Mouse (Mus musculus): ENCODE results near the gene Tnfrsf11a. TPM values are rescaled to one million over a fixed set of nuclear protein-coding genes. Genes with fewer than 3 reads are reported as not detected.

The Tnfrsf11a gene
- 2.4 and 2.8 TPM in 2 replicates for polyA plus RNA-seq (2015; fragmentation: Nextera tagmentation; extraction: Ambion mirVana)

- H3K27ac ChIP-seq: no peak within 1 kb of the TSS
- H3K36me3 ChIP-seq: no peaks in the 10 kb centered on the region
- peak within 1 kb of the TSS; percentile 55 for H3K4me3 ChIP-seq
- peak within 1 kb of the TSS; percentile 92 for H3K4me2 ChIP-seq
- WGBS: 3% methylated on average over 57 of the region's 77 CpGs
- no peaks in the 10 kb centered on the region for H3K9me3 ChIP-seq
- H3K27me3 ChIP-seq: peaks cover 18% of the 10 kb centered on the region
- peaks cover 24% of the 10 kb centered on the region for H3K4me1 ChIP-seq
- peak; percentile 72; the same call in 1 of the 2 replicates for ATAC-seq (ENCODE audit: borderline replicate concordance, extremely low read depth, low FRiP score, low TSS enrichment)
- peak within 1 kb of the TSS; percentile 39 for H3K9ac ChIP-seq
Measured at GRCm38 (mm10) chr1:105780457-105781364, at the start of gene Tnfrsf11a. Gene Tnfrsf11a (plus strand): TSS chr1:105780718.

GRCm38 (mm10) chr1:105735318-105735717 lies 45.2 kb upstream of the Tnfrsf11a start:
- 74% methylated on average over 3 of the region's 3 CpGs for WGBS
- no peak for ATAC-seq (ENCODE audit: borderline replicate concordance, extremely low read depth, low FRiP score, low TSS enrichment)
- no peak overlapping the region for H3K9ac ChIP-seq
- no peak overlapping the region for H3K27ac ChIP-seq
- no peak overlapping the region for H3K4me2 ChIP-seq
- H3K36me3 ChIP-seq: peaks cover 17% of the 10 kb centered on the region
- H3K4me1 ChIP-seq: no peaks in the 10 kb centered on the region
- no peaks in the 10 kb centered on the region for H3K27me3 ChIP-seq
- no peak overlapping the region for H3K4me3 ChIP-seq
- H3K9me3 ChIP-seq: no peaks in the 10 kb centered on the region

GRCm38 (mm10) chr1:105738334-105738733 lies 42.2 kb upstream of the Tnfrsf11a start:
- Histone ChIP-seq H3K4me2 (no peak overlapping the region), H3K27me3 (no peaks in the 10 kb centered on the region), H3K36me3 (peaks cover 26% of the 10 kb centered on the region), H3K27ac (no peak overlapping the region), H3K9ac (no peak overlapping the region), H3K4me1 (no peaks in the 10 kb centered on the region), H3K9me3 (no peaks in the 10 kb centered on the region), H3K4me3 (no peak overlapping the region)
- 86% methylated on average over 6 of the region's 6 CpGs for WGBS
- no peak for ATAC-seq (ENCODE audit: borderline replicate concordance, extremely low read depth, low FRiP score, low TSS enrichment)

GRCm38 (mm10) chr1:105739493-105739892 lies 41.0 kb upstream of the Tnfrsf11a start:
- H3K27me3 ChIP-seq: no peaks in the 10 kb centered on the region
- H3K4me1 ChIP-seq: no peaks in the 10 kb centered on the region
- no peak overlapping the region for H3K27ac ChIP-seq
- H3K36me3 ChIP-seq: peaks cover 32% of the 10 kb centered on the region
- no peak overlapping the region for H3K9ac ChIP-seq
- no peak overlapping the region for H3K4me3 ChIP-seq
- no peak overlapping the region for H3K4me2 ChIP-seq
- H3K9me3 ChIP-seq: no peaks in the 10 kb centered on the region
- no peak for ATAC-seq (ENCODE audit: borderline replicate concordance, extremely low read depth, low FRiP score, low TSS enrichment)

- ATAC-seq (ENCODE audit: borderline replicate concordance, extremely low read depth, low FRiP score, low TSS enrichment): no peak
- peaks cover 33% of the 10 kb centered on the region for H3K36me3 ChIP-seq
Measured at GRCm38 (mm10) chr1:105742481-105742880, 38.0 kb upstream of the Tnfrsf11a start.

GRCm38 (mm10) chr1:105746444-105746843 lies 34.1 kb upstream of the Tnfrsf11a start:
- WGBS: 86% methylated on average over 1 of the region's 1 CpGs
- H3K4me3 ChIP-seq: no peak overlapping the region
- ATAC-seq (ENCODE audit: borderline replicate concordance, extremely low read depth, low FRiP score, low TSS enrichment): no peak
- H3K4me2 ChIP-seq: no peak overlapping the region
- no peaks in the 10 kb centered on the region for H3K9me3 ChIP-seq
- H3K36me3 ChIP-seq: peaks cover 40% of the 10 kb centered on the region
- H3K9ac ChIP-seq: no peak overlapping the region
- no peaks in the 10 kb centered on the region for H3K4me1 ChIP-seq
- H3K27me3 ChIP-seq: no peaks in the 10 kb centered on the region
- H3K27ac ChIP-seq: no peak overlapping the region

More at GRCm38 (mm10) chr1:105742481-105742880, 38.0 kb upstream of the Tnfrsf11a start:
- no peaks in the 10 kb centered on the region for H3K9me3 ChIP-seq
- H3K27ac ChIP-seq: no peak overlapping the region
- H3K4me2 ChIP-seq: no peak overlapping the region
- no peak overlapping the region for H3K9ac ChIP-seq
- H3K4me1 ChIP-seq: no peaks in the 10 kb centered on the region
- H3K4me3 ChIP-seq: no peak overlapping the region
- H3K27me3 ChIP-seq: no peaks in the 10 kb centered on the region
- 88% methylated on average over 1 of the region's 1 CpGs for WGBS

- Histone ChIP-seq H3K36me3 (peaks cover 37% of the 10 kb centered on the region), H3K27ac (no peak overlapping the region), H3K4me2 (no peak overlapping the region), H3K4me3 (no peak overlapping the region), H3K27me3 (no peaks in the 10 kb centered on the region), H3K9ac (no peak overlapping the region), H3K9me3 (no peaks in the 10 kb centered on the region), H3K4me1 (no peaks in the 10 kb centered on the region)
- ATAC-seq (ENCODE audit: borderline replicate concordance, extremely low read depth, low FRiP score, low TSS enrichment): no peak
- 86% methylated on average over 5 of the region's 5 CpGs for WGBS
Measured at GRCm38 (mm10) chr1:105746858-105747596, 33.5 kb upstream of the Tnfrsf11a start.

GRCm38 (mm10) chr1:105748091-105748799 lies 32.3 kb upstream of the Tnfrsf11a start:
- Histone ChIP-seq H3K9me3 (no peaks in the 10 kb centered on the region), H3K27me3 (no peaks in the 10 kb centered on the region), H3K9ac (no peak overlapping the region), H3K4me2 (no peak overlapping the region), H3K27ac (no peak overlapping the region), H3K4me3 (no peak overlapping the region), H3K4me1 (no peaks in the 10 kb centered on the region), H3K36me3 (peaks cover 43% of the 10 kb centered on the region)
- no peak for ATAC-seq (ENCODE audit: borderline replicate concordance, extremely low read depth, low FRiP score, low TSS enrichment)
- 95% methylated on average over 4 of the region's 4 CpGs for WGBS

GRCm38 (mm10) chr1:105752196-105752595 lies 28.3 kb upstream of the Tnfrsf11a start:
- 74% methylated on average over 4 of the region's 4 CpGs for WGBS
- Histone ChIP-seq H3K9me3 (no peaks in the 10 kb centered on the region), H3K36me3 (peaks cover 29% of the 10 kb centered on the region), H3K27me3 (no peaks in the 10 kb centered on the region), H3K4me2 (no peak overlapping the region), H3K4me1 (no peaks in the 10 kb centered on the region), H3K27ac (no peak overlapping the region), H3K9ac (no peak overlapping the region), H3K4me3 (no peak overlapping the region)
- no peak for ATAC-seq (ENCODE audit: borderline replicate concordance, extremely low read depth, low FRiP score, low TSS enrichment)

- Histone ChIP-seq H3K27ac (no peak overlapping the region), H3K9me3 (no peaks in the 10 kb centered on the region), H3K4me2 (no peak overlapping the region), H3K4me3 (no peak overlapping the region), H3K9ac (no peak overlapping the region), H3K4me1 (no peaks in the 10 kb centered on the region), H3K27me3 (no peaks in the 10 kb centered on the region), H3K36me3 (peaks cover 24% of the 10 kb centered on the region)
- WGBS: 93% methylated on average over 1 of the region's 1 CpGs
- ATAC-seq (ENCODE audit: borderline replicate concordance, extremely low read depth, low FRiP score, low TSS enrichment): no peak
Measured at GRCm38 (mm10) chr1:105752944-105753343, 27.6 kb upstream of the Tnfrsf11a start.

- Histone ChIP-seq H3K27me3 (no peaks in the 10 kb centered on the region), H3K4me3 (no peak overlapping the region), H3K4me2 (no peak overlapping the region), H3K9me3 (peaks cover 3% of the 10 kb centered on the region; the same call in 1 of the 2 replicates), H3K9ac (no peak overlapping the region), H3K4me1 (no peaks in the 10 kb centered on the region), H3K36me3 (no peaks in the 10 kb centered on the region), H3K27ac (no peak overlapping the region)
- no peak for ATAC-seq (ENCODE audit: borderline replicate concordance, extremely low read depth, low FRiP score, low TSS enrichment)
- 77% methylated on average over 4 of the region's 4 CpGs for WGBS
Measured at GRCm38 (mm10) chr1:105758798-105759197, 21.7 kb upstream of the Tnfrsf11a start.

Measured in lung, embryonic 15.5 days (tissue).